Mouse (Mus musculus): ENCODE measurements around the gene Fgf14.
"Not testable (repeated sequence)": the region's sequence is repeated elsewhere in the genome, so short reads cannot be mapped to it uniquely, and the experiment has no call there.

Gene Fgf14

DNA sequence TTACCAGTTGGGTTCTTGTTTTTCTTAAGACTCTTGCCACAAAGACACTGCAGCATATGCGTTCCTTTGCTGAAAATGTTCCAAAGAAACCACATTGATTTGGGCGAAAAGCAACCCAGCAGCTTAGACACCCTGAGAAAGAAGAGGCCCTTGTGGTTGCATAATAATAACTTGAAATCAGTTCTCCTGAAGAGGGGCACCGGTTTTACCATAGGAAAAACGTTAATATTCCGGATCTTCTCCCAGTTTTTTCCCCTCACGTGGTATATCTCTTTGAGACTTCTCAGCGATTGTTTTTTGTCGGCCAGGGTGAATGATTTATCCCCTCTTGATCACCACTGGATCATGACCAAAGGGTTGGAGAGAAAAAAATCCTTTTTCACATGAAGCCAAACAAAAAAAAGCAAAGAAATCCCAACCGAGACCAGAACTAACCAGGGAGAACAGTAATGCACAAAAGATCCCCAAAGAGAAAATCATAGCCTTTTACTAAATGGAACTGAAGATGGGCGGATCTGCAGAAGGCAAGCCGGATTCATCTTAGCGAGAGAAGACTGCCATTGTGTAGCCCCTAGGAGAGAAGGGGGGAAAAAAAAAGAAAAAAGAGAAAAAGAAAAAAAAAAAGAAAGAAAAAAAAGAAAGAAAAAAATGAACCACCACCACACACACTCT lies at the start of gene Fgf14:
Gene Fgf14 (minus strand): TSS at position 622 of the 672 bp plus-strand sequence.
- no peak for DNase-seq

DNA sequence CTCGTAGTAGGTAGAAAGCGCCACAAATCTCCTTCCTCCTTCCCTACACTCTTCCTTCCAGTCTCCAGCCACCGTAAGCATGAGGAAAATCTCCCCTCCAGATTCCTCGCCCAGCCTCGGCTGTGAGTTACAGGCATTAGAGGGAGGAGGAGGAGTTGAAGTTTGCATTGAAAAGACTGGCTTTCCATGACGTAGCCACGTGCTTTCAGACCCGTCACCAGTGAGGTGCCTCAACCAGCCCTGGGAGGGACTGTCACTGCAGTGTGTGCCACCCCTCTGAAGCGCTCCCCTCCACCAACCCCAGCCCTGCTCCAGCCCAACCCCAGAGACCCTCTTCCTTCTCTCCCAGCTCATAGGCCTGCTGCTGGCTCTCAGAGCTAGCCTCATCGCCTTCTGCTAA lies 452 bp upstream of the Fgf14 start:
- DNase-seq = no peak

DNA sequence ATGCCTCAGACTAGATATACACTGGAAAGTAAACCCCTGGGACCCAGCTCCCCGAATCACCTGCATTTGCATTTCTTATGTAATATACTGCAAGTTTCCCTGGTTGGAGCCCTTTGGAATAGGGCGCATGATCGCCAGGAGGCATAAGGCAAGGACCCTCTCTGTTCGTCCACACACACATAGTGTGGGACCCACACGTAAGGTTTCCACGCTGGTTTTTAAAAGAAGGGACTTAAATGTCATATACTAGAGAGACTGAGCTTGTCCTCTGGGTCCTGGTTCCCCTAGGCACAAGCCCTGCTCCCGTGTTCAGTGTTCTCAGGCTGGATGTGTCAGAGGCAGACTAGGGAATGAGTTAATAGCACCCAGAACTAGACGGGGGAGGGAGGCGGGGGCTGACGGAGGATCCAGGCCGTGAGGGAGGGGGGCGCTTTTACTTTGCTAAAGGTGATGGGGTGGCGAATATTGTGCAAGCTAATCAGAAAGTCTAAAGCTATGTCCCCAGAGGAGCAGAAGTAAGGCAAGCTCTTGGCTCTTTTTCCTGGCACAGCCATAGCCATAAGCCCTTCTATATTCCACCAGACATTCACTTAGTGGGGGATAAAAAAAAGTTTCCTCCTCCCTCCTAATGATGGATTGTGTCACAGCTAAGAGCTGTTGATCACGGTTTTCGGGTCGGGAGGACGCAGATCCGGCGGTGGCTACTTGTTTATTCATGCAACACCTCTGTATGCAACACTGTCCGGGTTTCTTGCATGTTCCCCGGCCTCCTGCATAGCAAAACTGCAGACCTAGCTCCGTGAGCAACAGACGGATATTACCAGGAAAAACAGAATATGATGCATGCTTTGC lies 1.0 kb downstream of the Fgf14 start:
- DNase-seq = no peak

DNA sequence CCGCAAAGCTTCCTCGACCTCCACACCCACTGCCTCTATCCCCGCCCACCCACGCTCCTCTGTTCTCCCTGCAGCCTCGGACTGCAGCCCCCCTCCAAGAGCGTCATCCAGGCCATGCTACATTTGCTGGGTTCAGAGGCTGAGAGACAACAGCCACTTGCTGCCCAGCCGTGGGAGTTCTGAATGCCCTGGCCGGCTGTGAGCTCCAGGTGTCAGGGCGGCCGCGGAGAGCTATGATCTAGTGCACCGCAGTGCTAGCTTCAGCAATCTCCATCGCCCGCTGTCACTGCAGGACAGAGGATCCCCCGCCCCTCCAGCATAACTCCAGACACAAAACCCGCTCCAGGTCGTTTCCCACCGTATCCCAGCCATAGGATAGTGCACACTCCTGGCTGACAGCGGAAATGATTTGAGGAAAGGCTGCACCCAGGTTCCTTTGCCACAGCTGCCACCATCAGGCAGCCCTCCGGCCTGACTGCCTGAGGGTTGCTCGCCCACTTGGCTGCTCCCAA lies 1.7 kb downstream of the Fgf14 start:
- no peak for DNase-seq

DNA sequence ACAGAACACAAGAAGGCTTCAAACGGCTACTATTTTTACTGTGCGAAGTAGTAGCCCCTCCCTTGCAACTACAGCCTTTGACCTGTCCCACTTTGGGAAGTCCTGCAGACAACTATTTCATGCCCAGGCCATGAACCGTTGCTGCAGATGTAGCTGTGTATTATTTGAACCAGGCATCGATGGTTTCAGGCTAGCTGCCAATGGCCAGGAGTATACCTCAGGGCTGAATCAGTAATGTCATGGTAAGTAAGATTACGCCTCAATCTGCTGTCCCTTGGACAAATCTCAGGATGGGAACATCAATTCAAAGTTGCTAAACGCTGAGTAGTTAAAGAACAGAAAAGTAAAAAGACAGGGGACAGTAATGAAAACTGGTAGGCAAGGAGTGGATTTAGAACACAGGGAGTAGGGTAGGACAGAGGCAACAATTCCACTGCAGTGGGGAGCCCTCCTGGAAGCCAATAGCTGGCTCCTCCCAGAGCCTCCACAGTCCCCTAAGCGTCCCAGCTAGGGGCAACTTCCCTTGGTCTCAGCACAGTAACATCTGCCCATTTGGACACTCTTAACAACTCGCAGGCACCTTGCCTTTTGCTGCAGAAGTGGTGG lies 2.3 kb downstream of the Fgf14 start:
- DNase-seq = no peak

DNA sequence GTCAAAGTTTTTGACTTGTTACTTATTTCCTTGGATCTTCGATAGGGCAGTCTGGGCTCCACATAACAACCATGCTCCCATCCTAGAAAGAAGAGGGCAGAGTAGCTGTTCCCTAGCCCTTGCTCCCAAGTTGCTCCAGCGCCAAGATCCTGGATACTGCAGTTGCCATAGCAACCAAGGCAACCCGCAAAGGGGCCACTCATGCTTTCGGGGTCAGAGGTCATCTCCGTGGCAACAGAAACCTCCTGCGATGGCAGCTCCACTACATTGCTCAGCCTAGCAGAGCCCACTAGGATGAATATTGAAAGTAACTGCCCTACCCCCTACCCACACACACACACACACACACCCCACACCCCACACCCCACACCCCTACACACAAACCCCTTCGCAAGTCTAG lies 7.2 kb downstream of the Fgf14 start:
- DNase-seq = no peak

DNA sequence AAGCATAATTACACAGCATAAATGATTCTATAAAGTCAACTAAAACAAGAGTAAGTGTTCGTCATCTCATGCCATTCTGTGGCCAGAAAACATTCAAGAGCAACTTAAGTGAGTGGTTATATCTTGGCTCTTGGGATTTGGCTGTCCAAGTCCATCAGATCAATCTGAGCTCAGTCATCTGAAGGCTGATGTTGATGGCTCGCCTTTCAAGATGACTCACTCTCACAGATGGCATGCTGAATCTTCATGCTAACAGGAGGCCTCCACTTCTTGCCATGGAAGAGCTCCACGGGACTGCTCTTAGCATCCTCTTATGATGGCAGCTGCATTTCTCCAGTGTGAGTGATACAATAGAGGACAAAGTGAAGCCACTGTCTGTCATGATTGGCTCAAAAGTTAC lies 34.1 kb downstream of the Fgf14 start:
- no peak for DNase-seq

DNA sequence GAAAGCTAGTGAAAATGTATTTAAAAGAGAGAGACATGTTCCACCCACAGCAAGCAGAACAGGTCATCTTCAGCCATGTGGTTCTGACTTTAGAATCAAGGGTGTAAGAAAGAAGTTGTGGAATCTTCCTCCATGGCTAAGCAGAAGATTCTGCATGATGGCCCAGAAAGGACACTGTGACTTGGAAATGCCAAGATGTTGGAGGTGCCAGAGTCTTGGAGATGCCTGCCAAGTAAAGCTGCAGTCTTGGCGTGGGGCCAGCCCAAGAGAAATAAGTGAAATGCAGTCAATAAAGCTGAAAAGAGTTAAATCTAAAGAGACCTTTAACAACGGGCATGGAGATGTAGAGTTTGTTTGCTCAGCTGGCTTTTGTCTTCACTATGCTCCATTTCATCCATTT lies 42.0 kb downstream of the Fgf14 start:
- no peak for DNase-seq

- no peak for DNase-seq
Observed at GRCm38 (mm10) chr14:124613473-124613872, 63.5 kb downstream of the Fgf14 start.

DNA sequence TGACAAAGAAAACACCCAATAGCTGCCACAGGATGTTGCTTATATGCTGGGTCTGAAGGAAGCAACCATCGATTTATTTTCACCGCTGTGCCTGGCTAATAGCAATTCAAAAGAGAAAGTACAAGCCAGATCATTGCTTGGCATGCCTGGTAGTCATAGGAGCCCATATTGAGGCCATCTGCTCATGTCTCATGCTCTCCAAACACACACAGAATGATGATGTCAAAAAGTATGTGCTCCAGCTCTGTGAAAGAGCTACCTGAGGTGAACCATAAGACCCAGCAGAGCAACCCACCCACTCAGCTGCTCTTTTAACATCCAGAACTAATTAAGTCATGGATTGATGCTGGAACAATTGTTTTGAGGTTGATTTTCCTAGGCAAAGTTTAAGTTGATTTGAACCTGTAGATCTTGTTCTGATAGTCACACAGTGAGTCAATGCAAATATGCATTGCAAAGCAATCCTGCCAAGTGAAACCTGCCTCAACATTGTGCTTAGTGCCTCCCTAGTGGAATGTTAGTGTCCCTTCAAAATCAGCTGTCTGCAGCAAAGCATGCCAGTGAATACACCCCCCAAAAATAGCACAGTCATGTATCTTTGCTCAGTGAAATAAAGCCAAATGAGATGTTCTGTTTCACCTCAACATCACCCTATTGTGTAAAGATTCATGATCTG lies 70.8 kb downstream of the Fgf14 start:
- DNase-seq = no peak

DNA sequence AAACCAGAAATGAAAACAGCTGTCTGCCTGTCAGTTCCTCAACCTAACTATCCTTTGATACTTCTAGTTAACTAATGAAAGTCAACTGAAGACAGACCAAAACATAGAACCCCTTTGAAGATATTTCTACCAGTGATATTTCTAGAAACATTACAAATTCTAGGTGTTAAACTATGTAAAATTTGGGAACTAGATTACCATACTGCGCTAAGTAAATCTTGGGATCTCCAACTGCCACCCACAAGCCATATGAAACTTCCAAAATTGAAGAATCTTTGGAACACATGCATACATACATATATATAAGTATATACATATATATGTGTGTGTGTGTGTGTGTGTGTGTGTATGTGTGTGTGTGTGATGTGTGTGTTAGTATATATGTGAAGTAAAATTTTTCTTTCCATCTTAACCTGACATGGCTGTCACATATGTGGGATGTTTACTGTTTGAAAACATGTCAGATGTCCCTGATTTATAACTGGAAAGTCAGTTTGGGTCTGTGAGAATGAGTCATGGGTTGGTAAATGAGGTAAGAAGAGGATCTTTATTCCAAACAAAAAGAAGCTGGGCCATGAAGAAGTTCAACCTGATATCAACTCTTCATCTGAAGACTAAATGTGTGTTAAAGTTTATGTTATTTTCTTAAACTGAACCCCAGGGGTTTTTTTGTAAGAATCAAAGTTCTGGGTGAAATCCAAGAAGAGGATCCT lies 71.7 kb downstream of the Fgf14 start:
- DNase-seq = no peak

DNA sequence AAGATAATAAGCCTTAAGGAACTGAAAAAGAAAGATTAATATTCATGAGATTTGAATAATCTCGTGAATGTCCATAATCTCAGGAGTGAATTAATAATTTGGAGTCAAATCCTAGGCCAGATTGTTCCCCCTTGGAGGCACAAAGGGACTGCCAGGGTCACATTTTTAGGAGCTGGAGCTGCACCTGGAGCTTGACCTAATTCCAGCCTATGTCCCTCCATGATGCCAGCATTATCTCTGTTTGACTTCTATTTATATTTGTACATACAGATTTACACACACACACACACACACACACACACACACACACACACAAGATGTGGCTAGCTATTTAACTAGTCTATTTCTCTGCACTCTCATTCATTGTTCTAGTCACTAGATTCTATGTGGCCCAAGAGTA lies 100.4 kb downstream of the Fgf14 start:
- no peak for DNase-seq

DNA sequence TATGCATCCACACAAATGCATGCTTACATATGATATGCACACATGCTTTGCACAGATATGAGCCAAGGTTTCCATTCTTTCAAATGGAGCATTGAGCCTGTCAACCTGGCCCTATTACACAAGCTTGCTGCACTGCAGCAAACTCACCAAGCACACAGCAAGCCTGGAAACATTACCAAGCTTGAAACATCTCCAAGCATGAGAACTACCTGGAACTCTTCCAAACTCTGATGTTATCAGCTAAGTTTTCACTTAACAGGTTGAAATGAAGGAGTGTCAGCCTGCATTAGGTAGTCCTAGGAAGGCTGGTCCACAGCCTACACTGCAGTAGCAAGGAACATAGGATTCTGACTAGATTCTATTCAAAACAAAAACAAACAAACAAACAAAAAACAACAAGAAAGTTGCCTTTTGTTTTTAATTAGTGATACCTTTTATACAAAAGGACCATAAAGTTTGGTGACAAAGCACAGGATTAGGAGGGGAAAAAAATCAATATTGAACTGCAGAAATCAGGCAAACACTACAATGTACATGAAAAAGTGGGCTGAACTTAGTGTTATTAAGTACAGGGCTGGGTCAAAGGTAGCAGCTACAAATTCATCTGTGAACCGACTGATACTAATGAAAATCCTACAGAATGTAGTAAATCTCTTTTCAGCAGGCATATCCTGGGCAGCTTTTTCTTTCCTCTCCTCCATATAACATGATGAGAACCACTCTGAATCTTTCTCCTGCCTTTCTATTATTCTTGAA lies 101.6 kb downstream of the Fgf14 start:
- DNase-seq = peak; percentile 49

DNA sequence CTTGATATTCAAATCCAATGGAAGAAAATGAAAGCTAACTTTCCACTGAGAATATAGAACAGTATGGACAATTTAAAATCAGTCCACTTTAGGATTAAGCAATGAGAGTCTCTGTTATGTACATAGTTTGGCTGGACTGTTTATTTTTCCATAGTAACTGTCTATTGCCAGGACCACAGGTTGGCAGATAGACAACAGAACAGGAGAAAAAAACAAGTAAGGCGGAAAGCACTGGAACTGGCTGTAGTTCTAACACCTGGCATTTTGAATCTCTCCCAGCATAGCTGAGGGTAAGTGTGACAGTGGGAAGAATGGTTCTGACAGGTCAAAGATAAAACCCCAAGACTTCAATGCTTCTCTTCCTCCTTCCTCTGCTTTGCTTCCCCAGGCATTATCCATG lies 110.5 kb downstream of the Fgf14 start:
- no peak for DNase-seq

- no peak for DNase-seq
Observed at GRCm38 (mm10) chr14:124561544-124561943, 115.4 kb downstream of the Fgf14 start.

- DNase-seq = no peak
Observed at GRCm38 (mm10) chr14:124536106-124536505, 140.8 kb downstream of the Fgf14 start.

DNA sequence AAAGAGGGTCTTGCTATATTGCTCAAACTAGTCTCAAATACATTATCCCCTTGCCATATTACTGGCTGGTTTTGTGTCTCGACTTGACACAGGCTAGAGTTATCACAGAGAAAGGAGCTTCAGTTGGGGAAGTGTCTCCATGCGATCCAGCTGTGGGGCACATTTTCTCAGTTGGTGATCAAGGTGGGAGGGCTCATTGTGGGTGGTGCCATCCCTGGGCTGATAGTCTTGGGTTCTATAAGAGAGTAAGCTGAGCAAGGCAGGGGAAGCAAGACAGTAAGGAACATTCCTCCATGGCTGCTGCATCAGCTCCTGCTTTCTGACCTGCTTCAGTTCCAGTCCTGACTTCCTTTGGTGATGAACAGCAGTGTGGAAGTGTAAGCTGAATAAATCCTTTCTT lies 141.6 kb downstream of the Fgf14 start:
- not testable (repeated sequence) for DNase-seq

DNA sequence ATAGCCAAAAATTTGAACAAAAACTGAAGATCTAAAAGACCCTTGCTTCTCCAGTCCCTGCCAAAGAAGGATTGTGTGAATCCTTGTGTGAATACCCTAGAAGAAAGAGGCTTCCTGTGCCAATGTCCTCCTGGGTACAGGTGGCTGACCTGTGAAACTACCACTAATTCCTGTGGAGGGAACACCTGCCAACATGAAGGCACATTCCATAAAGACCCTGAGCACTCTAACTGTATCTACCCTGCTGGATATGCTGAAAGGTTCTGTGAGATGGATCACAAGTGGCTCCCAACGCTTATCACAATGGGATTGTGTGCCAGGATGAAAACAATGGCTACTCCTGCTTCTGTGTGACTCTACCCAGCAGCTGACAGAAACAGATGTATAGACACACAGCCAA lies 144.9 kb downstream of the Fgf14 start:
- no peak for DNase-seq

- DNase-seq = no peak
Observed at GRCm38 (mm10) chr14:124512009-124512408, 164.9 kb downstream of the Fgf14 start.

DNA sequence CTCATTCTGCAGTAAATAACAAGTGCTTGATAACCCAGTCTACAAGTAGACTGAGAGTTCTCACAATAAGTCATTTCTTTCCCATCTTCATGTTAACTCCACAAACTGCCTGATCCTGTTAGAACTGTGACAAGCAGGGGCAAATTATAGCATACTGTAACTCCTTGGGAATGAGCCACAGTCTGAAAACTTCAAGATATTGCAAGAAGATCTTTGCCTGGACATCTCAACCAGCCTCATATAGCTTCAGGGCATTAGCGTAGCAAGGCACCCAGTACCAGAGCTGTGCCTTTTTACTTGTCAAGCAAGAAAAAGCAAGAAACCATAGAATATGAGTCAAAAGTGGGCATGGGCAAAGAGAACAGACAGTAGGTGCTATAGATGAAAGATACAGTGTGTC lies 188.0 kb downstream of the Fgf14 start:
- DNase-seq = no peak

DNA sequence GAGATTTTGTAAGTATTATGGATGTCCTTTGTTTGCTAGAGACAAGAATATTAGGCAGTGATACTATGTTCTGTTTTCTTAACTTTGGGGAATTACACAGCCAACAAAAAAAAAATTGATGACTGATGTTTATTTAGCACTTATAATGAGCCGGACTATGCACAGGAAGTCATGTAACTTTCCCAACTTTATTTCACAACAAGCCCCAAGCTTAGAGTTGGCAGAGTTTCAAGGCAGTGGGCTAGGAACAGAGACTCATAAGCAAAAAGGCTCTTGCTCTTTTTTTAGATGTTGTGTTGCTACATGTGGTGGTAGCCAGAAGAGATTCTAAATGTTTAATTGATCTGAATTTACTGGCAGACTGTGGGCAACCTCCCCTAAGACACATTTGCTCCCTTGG lies 191.7 kb downstream of the Fgf14 start:
- no peak for DNase-seq
